Mouse (Mus musculus): ENCODE measurements around the gene Thsd4. TPM values are rescaled to one million over a fixed set of nuclear protein-coding genes. Genes with fewer than 3 reads are reported as not detected.

Gene Thsd4
- polyA plus RNA-seq, 1 experiment from 2014 or later: 31.0 TPM

DNA sequence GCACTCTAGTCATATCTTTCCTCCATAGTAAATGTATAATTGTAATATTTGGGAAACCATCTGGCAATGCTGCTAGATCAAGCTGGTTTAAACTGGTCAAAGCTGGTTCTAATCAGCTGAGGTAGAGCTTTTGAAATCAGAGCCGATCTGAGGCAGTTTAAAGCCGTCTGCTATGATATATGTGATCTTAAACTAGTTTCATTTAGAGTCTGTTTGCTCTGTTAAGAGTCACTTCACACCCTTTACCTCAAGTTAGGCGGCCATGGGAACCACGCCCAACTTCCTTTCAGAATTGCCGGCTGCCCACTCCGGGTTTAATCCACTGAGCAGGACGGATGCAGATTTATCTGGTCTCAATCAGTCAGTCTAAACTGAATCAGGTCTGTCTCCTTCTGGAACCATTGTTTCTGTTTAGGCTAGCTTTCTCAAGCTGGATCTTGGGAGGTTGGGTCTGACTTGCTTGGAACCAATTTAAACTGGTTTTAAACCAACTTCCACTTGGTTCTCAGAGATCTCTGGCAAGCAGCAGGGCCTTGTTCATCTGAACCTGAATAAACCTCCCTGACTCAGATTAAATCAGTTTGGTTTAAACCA lies 21.7 kb upstream of the Thsd4 start:
- Histone ChIP-seq H3K4me2 (no peak overlapping the region), H3K27me3 (no peaks in the 10 kb centered on the region), H3K4me3 (replicated peaks) (no peak overlapping the region), H3K4me1 (peaks cover 6% of the 10 kb centered on the region; the same call in 1 of the 2 replicates), H3K27ac (no peak overlapping the region), H3K36me3 (no peaks in the 10 kb centered on the region), H3K9me3 (replicated peaks) (no peaks in the 10 kb centered on the region), H3K9ac (no peak overlapping the region)
- 43% methylated on average over 7 of the region's 7 CpGs for WGBS
- no peak for ATAC-seq (replicated peaks; ENCODE audit: low FRiP score)

DNA sequence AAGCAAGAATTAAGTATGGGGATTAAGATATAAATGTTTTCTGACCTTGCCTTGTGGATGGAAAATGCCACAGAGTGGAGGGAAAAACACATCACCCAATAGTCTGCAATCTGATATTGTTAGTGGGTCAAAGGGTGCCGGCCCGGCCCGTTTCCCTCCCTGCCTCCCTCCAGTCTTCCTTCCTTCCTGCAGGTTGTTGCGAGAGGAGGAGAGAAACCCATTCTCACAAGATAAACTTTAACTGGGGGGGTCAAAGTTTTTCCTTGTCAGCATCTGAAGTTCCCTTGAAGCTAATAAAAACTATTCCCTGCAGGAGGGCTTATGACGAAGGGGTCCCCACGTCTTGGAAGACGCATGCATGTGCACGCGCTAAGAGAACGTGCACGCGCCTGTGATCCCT lies 8.5 kb upstream of the Thsd4 start:
- Histone ChIP-seq H3K4me2 (peak overlapping the region; percentile 40), H3K4me1 (peaks cover 28% of the 10 kb centered on the region), H3K27me3 (no peaks in the 10 kb centered on the region), H3K36me3 (no peaks in the 10 kb centered on the region), H3K4me3 (replicated peaks) (no peak overlapping the region), H3K9me3 (replicated peaks) (no peaks in the 10 kb centered on the region), H3K27ac (no peak overlapping the region), H3K9ac (no peak overlapping the region)
- WGBS: 38% methylated on average over 12 of the region's 12 CpGs
- no peak for ATAC-seq (replicated peaks; ENCODE audit: low FRiP score)

DNA sequence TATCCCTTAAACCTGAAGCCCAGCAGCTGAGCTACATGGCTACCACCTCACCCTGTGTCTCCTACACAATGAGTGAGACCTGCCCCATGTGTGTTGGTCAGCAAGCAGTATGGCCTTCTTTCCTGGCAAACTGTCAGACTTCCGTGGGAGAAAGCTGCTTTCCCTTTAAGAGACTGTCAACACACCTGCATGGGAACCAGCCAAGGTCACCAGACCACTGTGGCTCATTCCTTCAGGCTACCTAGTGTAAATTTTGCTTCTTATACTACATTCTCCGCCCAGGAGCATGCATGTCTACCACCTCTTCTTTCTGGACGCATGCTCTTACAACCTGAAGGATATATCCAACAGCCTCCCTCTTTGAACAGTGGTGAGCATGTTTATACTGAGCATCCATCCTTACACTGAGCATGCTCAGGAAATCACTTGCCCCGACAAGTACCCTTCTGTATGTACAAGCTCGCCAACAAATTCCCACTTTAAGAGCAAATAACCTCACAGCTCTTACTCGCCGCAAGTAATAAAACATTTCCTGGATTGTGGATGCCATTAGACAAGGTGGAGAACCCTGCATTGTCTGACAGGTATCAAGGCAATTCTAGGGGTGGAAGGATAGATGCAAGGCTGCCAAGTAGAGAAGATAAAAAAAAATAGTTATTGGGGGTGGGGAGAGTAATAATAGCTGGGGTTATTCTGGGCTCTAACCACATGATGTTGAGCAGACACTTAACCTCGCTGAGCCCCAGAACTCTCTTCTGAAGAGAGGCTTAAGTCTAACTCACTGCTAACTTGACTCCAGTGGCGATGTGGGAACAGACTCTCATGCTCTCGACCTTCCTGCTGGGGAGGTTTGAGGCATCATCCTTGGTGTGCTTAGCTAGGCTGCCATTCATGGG lies 7.8 kb upstream of the Thsd4 start:
- no peak for ATAC-seq (replicated peaks; ENCODE audit: low FRiP score)
- no peak overlapping the region for H3K4me2 ChIP-seq
- WGBS: 68% methylated on average over 10 of the region's 10 CpGs
- H3K4me1 ChIP-seq: peaks cover 34% of the 10 kb centered on the region
- H3K27me3 ChIP-seq: no peaks in the 10 kb centered on the region
- no peak overlapping the region for H3K9ac ChIP-seq
- H3K27ac ChIP-seq: no peak overlapping the region
- H3K9me3 ChIP-seq (replicated peaks): no peaks in the 10 kb centered on the region
- H3K4me3 ChIP-seq (replicated peaks): no peak overlapping the region
- H3K36me3 ChIP-seq: no peaks in the 10 kb centered on the region

DNA sequence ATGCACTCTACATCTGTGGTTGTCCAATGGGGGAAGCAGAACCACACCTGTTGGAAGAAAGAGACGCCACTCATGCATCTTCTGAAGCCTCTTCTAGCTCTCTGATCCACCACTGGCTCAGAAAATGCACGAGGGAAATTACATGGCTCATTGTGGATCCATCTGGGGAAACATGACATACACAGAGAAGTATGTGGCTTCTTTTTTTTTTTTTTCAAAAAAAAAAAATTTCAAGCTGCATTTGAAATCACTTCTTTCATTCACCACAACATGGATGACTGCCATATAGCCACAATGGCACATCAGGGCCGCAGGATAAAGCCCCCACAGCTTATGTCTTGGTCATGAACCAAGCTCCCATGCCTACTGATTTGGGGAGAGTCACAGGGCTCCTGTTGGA lies 6.4 kb upstream of the Thsd4 start:
- no peaks in the 10 kb centered on the region for H3K27me3 ChIP-seq
- H3K4me2 ChIP-seq: no peak overlapping the region
- H3K27ac ChIP-seq: no peak overlapping the region
- H3K4me1 ChIP-seq: peaks cover 34% of the 10 kb centered on the region
- no peaks in the 10 kb centered on the region for H3K9me3 ChIP-seq (replicated peaks)
- H3K36me3 ChIP-seq: no peaks in the 10 kb centered on the region
- no peak for ATAC-seq (replicated peaks; ENCODE audit: low FRiP score)
- 79% methylated on average over 3 of the region's 3 CpGs for WGBS
- no peak overlapping the region for H3K9ac ChIP-seq
- H3K4me3 ChIP-seq (replicated peaks): no peak overlapping the region

DNA sequence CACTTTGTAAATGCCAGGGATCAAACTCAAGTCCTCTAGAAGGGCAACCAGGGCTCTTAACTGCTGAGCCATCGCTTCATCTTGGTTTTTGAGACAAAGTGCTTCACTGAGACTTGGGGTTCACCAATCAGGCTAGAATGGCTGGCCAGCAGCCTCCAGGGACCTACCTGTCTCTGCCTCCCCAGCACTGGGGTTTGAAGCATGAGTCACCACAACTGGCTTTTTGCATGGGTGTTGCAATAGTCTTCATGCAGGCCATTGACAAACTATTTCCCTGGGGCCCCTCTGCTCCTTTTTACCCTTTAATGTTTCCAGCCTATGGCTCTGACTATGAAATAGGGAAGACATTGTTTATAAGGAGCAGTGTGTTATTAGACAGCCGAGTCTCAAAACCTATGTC lies 6.0 kb upstream of the Thsd4 start:
- H3K9ac ChIP-seq: no peak overlapping the region
- peaks cover 34% of the 10 kb centered on the region for H3K4me1 ChIP-seq
- no peak overlapping the region for H3K27ac ChIP-seq
- H3K4me2 ChIP-seq: no peak overlapping the region
- no peaks in the 10 kb centered on the region for H3K36me3 ChIP-seq
- no peaks in the 10 kb centered on the region for H3K27me3 ChIP-seq
- H3K9me3 ChIP-seq (replicated peaks): no peaks in the 10 kb centered on the region
- WGBS: 90% methylated on average over 2 of the region's 2 CpGs
- ATAC-seq (replicated peaks; ENCODE audit: low FRiP score): no peak
- H3K4me3 ChIP-seq (replicated peaks): no peak overlapping the region

DNA sequence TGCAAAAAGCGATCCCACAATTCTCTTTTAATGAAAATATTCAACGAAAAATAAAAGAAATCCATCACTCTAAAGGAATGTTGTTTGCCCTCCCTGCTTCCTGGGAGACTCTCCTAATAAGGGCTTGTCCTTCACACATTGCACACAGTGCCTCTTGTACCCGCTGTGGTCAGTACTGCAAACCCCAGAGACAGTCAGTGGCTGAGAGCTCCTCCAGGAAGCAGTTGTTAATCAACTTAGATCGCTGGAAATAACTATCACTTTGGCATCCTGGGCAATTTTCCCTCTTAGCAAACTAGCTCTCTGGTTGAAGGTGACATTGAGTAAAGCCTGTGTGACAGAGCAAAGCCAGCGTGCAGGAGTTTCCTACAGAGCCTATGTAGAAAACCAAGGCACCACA lies 5.2 kb upstream of the Thsd4 start:
- H3K9ac ChIP-seq: no peak overlapping the region
- H3K4me2 ChIP-seq: no peak overlapping the region
- peaks cover 5% of the 10 kb centered on the region; the same call in 1 of the 2 replicates for H3K27me3 ChIP-seq
- no peaks in the 10 kb centered on the region for H3K36me3 ChIP-seq
- H3K27ac ChIP-seq: no peak overlapping the region
- H3K9me3 ChIP-seq (replicated peaks): no peaks in the 10 kb centered on the region
- peaks cover 42% of the 10 kb centered on the region for H3K4me1 ChIP-seq
- WGBS: 56% methylated on average over 5 of the region's 5 CpGs
- no peak for ATAC-seq (replicated peaks; ENCODE audit: low FRiP score)
- no peak overlapping the region for H3K4me3 ChIP-seq (replicated peaks)

DNA sequence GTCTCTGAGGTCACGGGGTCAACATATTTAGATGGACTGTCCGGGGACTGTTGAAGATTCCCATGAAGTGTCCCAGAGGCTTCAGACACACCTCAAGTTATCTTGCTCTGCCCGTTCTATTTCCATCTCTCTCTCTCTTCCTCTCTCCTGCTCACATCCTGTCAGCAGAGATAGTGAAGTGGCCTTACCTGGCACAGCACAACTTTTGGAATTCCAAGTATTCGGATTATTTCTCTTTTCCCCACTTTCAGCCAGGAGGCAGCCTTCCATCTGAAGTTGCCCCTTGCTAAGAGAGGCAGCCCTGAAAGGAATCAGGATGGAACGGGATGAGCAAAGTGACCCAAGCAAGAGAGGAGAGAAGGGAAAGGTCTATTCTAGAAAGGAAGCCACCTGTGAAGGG lies 4.3 kb upstream of the Thsd4 start:
- 60% methylated on average over 5 of the region's 5 CpGs for WGBS
- no peak overlapping the region for H3K27ac ChIP-seq
- H3K4me3 ChIP-seq (replicated peaks): no peak overlapping the region
- H3K4me2 ChIP-seq: no peak overlapping the region
- H3K9me3 ChIP-seq (replicated peaks): no peaks in the 10 kb centered on the region
- H3K4me1 ChIP-seq: peaks cover 48% of the 10 kb centered on the region
- H3K9ac ChIP-seq: no peak overlapping the region
- no peak for ATAC-seq (replicated peaks; ENCODE audit: low FRiP score)
- H3K27me3 ChIP-seq: peaks cover 5% of the 10 kb centered on the region
- H3K36me3 ChIP-seq: no peaks in the 10 kb centered on the region

DNA sequence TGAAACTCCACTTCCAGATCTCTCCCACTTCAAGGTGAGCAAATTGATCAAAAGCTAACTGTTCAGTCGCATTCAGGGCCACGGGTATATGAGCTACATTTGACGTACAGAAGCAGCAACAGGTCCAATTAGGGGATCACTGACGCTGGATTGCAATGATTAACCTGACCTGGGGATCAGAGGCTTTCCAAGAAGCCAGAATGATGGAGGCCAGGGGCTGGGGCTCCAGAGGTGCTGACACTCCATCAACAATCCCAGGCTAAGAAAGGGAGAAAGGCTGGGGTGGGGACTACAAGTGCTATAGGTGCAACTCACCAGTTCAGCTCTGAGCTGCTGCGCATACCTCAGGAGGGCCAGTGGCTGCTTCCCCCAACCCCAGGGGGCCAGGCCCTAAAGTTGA lies 703 bp downstream of the Thsd4 start:
- peak overlapping the region; percentile 65 for H3K9ac ChIP-seq
- peak overlapping the region; percentile 82 for H3K4me2 ChIP-seq
- H3K9me3 ChIP-seq (replicated peaks): no peaks in the 10 kb centered on the region
- peaks cover 78% of the 10 kb centered on the region for H3K4me1 ChIP-seq
- H3K4me3 ChIP-seq (replicated peaks): peak overlapping the region; percentile 61
- 0 out of 2 replicates have a peak, but pooled peaks cover 4% of the 10 kb centered on the region for H3K36me3 ChIP-seq
- WGBS: 27% methylated on average over 5 of the region's 5 CpGs
- peaks cover 11% of the 10 kb centered on the region for H3K27me3 ChIP-seq
- H3K27ac ChIP-seq: no peak overlapping the region; the same call in 1 of the 2 replicates
- no peak for ATAC-seq (replicated peaks; ENCODE audit: low FRiP score)

DNA sequence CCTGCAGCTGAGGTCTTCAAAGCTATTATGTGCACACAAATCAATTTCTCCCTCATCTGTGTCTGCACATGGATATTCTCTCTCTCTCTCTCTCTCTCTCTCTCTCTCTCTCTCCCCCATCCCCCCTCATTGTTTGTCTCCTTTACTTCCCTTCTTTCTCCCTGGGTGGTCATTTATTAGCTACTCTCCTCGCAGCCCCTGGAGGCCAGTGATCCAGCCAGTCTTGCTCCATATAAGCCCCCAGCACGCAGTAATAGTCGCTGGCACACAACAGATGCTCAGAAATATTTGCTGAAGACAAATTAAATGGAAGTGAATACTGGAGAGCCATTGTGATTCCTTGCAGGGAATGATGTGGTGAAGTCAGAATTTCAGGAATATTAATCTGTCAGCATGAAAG lies 2.2 kb downstream of the Thsd4 start:
- Histone ChIP-seq H3K4me3 (replicated peaks) (peak overlapping the region; percentile 61), H3K36me3 (peaks cover 10% of the 10 kb centered on the region), H3K9me3 (replicated peaks) (no peaks in the 10 kb centered on the region), H3K27me3 (peaks cover 11% of the 10 kb centered on the region), H3K27ac (peak overlapping the region; percentile 37; the same call in 1 of the 2 replicates), H3K4me1 (peaks cover 64% of the 10 kb centered on the region), H3K9ac (no peak overlapping the region), H3K4me2 (peak overlapping the region; percentile 82)
- ATAC-seq (replicated peaks; ENCODE audit: low FRiP score): no peak
- WGBS: 21% methylated on average over 3 of the region's 3 CpGs

DNA sequence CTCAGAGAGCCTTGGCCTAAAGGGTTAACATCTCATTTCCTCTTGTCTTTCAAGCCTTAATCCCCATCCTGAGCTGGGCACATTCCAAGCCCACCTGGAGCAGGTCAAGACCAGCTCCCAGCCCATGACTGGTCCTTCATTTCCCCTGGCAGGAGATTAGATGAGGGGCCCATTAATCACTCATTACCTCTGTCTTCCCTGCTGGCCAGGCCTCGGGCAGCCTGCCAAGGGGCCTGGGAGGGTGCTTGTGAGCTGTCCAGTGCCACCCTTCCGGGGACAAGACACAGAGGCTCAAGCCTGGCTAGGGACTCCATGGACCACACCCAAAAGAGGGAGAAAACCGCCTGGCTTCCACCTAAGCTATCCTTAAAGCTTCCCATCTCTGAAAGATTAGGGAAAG lies 3.6 kb downstream of the Thsd4 start:
- H3K27ac ChIP-seq: peak overlapping the region; percentile 45; the same call in 1 of the 2 replicates
- no peak; the same call in 1 of the 2 replicates for ATAC-seq (replicated peaks; ENCODE audit: low FRiP score)
- H3K4me3 ChIP-seq (replicated peaks): no peak overlapping the region
- no peaks in the 10 kb centered on the region for H3K9me3 ChIP-seq (replicated peaks)
- peaks cover 10% of the 10 kb centered on the region for H3K36me3 ChIP-seq
- peak overlapping the region; percentile 82 for H3K4me2 ChIP-seq
- peaks cover 71% of the 10 kb centered on the region for H3K4me1 ChIP-seq
- 15% methylated on average over 3 of the region's 3 CpGs for WGBS
- no peak overlapping the region for H3K9ac ChIP-seq
- peaks cover 11% of the 10 kb centered on the region for H3K27me3 ChIP-seq

DNA sequence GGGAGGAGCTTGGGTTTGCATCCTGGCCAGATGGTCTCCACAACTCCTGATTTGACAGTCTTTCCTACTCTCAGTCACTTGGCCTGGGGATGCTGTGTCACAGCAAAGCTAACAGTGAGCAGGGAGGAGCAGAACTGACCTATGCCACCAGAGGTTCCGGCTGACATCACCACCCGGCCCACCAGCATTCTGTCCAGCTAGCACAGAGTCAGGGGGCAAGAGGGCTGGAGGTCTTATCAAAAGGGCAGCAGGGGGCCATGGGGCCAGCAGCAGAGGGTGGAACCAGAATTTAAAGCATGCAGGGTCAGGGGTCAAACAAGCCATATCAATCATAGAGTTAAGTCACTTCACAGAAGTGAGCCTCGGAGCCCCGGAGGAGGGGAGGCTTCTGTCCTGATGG lies 4.7 kb downstream of the Thsd4 start:
- no peak for ATAC-seq (replicated peaks; ENCODE audit: low FRiP score)
- WGBS: 18% methylated on average over 4 of the region's 4 CpGs

DNA sequence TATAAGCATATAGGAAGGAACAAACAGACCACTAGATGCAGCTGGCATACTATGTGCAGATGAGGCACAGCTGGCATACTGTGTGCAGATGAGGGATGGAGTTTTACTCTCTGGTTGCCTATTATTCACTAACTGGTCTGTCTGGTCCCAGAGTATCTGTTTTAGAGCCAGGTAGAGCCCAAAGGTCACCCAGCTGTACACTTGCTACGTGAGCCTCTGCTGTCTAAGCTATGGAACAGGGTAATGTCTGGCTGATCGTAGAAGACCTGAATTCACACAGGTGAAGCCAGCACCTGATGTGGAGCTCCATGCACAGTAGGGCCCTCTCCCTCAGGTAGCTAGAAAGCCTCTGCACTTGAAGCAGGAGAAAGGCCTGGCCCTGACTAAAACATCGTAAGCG lies 5.5 kb downstream of the Thsd4 start:
- no peak overlapping the region for H3K4me2 ChIP-seq
- peaks cover 6% of the 10 kb centered on the region; the same call in 1 of the 2 replicates for H3K27me3 ChIP-seq
- peaks cover 10% of the 10 kb centered on the region for H3K36me3 ChIP-seq
- no peaks in the 10 kb centered on the region for H3K9me3 ChIP-seq (replicated peaks)
- 85% methylated on average over 4 of the region's 4 CpGs for WGBS
- no peak overlapping the region for H3K4me3 ChIP-seq (replicated peaks)
- no peak for ATAC-seq (replicated peaks; ENCODE audit: low FRiP score)
- H3K27ac ChIP-seq: no peak overlapping the region
- H3K9ac ChIP-seq: no peak overlapping the region
- peaks cover 71% of the 10 kb centered on the region for H3K4me1 ChIP-seq

More for the DNA sequence above, 4.7 kb downstream of the Thsd4 start:
- no peak overlapping the region for H3K4me3 ChIP-seq (replicated peaks)
- no peak overlapping the region for H3K4me2 ChIP-seq
- H3K27ac ChIP-seq: no peak overlapping the region
- H3K9me3 ChIP-seq (replicated peaks): no peaks in the 10 kb centered on the region
- H3K27me3 ChIP-seq: peaks cover 7% of the 10 kb centered on the region; the same call in 1 of the 2 replicates
- H3K4me1 ChIP-seq: peaks cover 73% of the 10 kb centered on the region
- H3K36me3 ChIP-seq: peaks cover 10% of the 10 kb centered on the region
- H3K9ac ChIP-seq: no peak overlapping the region; the same call in 1 of the 2 replicates
